ENCODE assay signal across 19 mouse cellular contexts in the genomic region with DNA sequence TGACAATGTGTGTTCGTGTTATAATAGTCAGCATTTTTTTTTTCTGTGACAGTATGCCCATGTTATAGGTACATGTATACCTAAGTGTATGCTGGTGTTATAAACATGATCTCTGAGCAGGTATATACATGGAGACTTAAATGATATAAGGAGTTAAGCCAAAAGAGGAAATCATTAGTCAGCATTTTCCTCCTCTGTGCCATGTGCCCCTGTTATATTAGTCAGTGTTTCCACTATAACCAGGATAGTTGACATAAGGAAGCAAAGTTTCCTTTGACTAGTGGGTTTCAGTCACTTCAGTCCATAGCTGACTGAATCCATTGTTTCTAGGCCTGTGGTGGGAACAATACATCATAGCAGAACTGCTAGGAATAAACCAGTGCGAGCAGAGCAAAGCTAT.
"Had no signal": no experiment of that assay in that cellular context is flagged by ENCODE, and none has a peak within 500 bp of the region (broad histone marks: within the 10 kb centered on the region; RNA-seq: fewer than 3 reads in every experiment).

No protein-coding gene starts in this region.

- ATAC-seq: midbrain, embryonic 16.5 days had no signal

- H3K27me3 ChIP-seq: midbrain, embryonic 12.5 days; neural tube, embryonic 13.5 days; neural tube, embryonic 15.5 days had no signal

- H3K4me2 ChIP-seq: lung, embryonic 14.5 days; midbrain, embryonic 12.5 days; neural tube, embryonic 13.5 days; neural tube, embryonic 15.5 days had no signal

- H3K9ac ChIP-seq: lung, embryonic 14.5 days; midbrain, embryonic 12.5 days; neural tube, embryonic 13.5 days; neural tube, embryonic 15.5 days had no signal

- H3K4me3 ChIP-seq: midbrain, embryonic 10.5 days; midbrain, embryonic 12.5 days; myocyte; neural tube, embryonic 13.5 days; neural tube, embryonic 15.5 days had no signal

- H3K36me3 ChIP-seq: midbrain, embryonic 12.5 days; neural tube, embryonic 15.5 days had no signal

- H3K27ac ChIP-seq: midbrain, embryonic 10.5 days; midbrain, embryonic 12.5 days; neural tube, embryonic 13.5 days; neural tube, embryonic 15.5 days had no signal

- DNase-seq: lung, adult 18-20 months; lung, embryonic 14.5 days; lung, postnatal 10 days; lung, postnatal 4 days; midbrain, embryonic 14.5 days; retina, postnatal 1 day; right cerebral cortex, adult 18-20 months; right cerebral cortex, postnatal 25 days; right cerebral cortex, postnatal 4 days; spleen, adult 18-20 months; thymus, adult 2 months; thymus, postnatal 25 days; thymus, postnatal 4 days had no signal

- H3K9me3 ChIP-seq: midbrain, embryonic 12.5 days; neural tube, embryonic 13.5 days; neural tube, embryonic 15.5 days had no signal
